Mouse (Mus musculus): Measurements from ENCODE around the gene Tspyl3. TPM values are rescaled to one million over a fixed set of nuclear protein-coding genes. Genes with fewer than 3 reads are reported as not detected.

Tspyl3 gene
- total RNA-seq, 2 experiments from 2014 or later = 35.2 to 36.7 TPM

GRCm38 (mm10) chr2:153237891-153238290 lies 12.7 kb upstream of the Tspyl3 start:
- intact Hi-C loops (cut with DNase I) = no loop called here
- no peak for DNase-seq (ENCODE audit: extremely low spot score in 1 of 2, low spot score in 2 of 2)

DNA sequence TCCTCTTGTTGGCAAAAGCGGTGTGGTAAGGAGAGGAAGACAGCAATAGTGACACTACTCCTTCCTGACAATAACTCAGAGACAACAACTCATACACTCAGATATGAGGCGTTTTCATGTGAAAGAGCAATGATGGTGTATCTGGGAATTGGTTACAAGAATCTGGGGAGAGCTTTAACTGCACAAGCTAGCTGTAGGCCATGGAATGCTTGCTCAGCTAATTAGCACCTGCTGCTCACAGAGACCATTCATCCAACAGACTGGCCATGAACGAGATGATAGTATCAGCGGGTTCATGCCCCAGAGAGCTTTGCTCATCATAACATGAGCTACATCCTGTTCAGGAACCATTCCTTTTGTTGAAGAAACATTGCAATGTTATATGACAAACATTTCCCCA lies 12.0 kb upstream of the Tspyl3 start:
- intact Hi-C loops (cut with DNase I) = no loop called here

GRCm38 (mm10) chr2:153228523-153228922 lies 3.3 kb upstream of the Tspyl3 start:
- no peak for DNase-seq (ENCODE audit: extremely low spot score in 1 of 2, low spot score in 2 of 2)
- intact Hi-C loops (cut with DNase I) = no loop called here

More for the DNA sequence above, 12.0 kb upstream of the Tspyl3 start:
- no peak for DNase-seq (ENCODE audit: extremely low spot score in 1 of 2, low spot score in 2 of 2)

DNA sequence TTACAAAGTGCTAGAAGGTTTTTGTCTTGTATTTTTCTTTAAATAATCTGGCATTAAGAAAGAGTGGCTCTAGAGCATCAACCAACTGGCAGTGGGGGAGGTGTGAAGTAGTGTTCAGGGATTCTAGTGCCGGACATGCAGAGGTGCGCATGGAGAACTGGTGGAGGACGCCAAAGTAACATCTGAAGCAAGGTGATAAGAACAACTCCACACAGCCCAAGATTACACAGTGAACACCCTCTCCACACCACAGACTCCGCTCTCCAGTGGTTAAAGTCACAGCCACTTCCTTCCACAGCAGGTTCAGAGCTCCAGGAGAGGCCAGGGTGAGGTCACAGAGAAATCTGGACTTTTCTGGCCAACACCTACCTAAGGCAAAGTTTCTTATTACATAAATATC lies 2.7 kb upstream of the Tspyl3 start:
- intact Hi-C loops (cut with DNase I) = no loop called here
- no peak for DNase-seq (ENCODE audit: extremely low spot score in 1 of 2, low spot score in 2 of 2)

- no peak for DNase-seq (ENCODE audit: extremely low spot score in 1 of 2, low spot score in 2 of 2)
- intact Hi-C loops (cut with DNase I) = no loop called here
These were observed 333 bp upstream of the Tspyl3 start for GRCm38 (mm10) chr2:153225595-153225953.

DNA sequence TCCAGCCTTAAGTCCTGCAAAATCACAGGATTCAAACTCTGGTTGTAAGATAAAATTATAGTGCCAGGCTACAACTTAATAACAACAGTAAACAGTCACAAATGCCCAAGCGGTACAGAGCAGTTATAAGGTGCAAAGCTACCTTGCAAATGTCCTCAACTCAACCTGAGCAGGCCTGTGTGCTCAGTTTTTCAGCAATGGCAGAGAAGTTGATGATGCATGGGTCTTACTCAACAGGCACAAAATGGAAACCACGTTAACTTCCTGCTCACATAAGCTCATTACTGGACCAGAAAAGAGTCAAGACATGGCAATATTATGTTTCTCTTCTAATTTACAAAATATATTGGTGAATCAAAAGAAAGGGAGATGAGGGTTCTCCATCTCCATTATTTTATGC lies 2.7 kb downstream of the Tspyl3 start:
- no peak for DNase-seq (ENCODE audit: extremely low spot score in 1 of 2, low spot score in 2 of 2)
- intact Hi-C loops (cut with DNase I) = no loop called here

DNA sequence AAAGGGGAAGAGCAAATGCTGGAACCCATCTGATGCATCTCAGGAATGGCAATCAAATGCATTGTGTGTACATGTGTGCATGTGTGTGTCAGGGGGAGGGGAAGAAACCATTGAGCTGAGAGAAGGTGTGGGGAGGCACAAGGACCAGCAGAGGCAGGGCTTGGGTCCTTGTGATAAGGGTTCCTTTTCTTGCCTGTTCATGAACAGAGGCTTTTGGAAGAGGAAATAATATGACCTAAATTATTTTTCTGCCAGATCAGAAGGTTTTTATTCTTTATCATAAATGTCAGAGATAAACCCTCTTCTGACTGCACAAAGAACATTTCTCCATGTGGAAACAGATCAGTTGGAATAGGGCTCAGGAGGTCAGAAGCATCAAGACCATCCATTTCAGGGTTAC lies 3.1 kb downstream of the Tspyl3 start:
- DNase-seq (ENCODE audit: extremely low spot score in 1 of 2, low spot score in 2 of 2) = no peak
- intact Hi-C loops (cut with DNase I) = no loop called here

- intact Hi-C loops (cut with DNase I) = no loop called here
- DNase-seq (ENCODE audit: extremely low spot score in 1 of 2, low spot score in 2 of 2) = no peak
These were observed 3.6 kb downstream of the Tspyl3 start for GRCm38 (mm10) chr2:153221620-153222019.

- DNase-seq (ENCODE audit: extremely low spot score in 1 of 2, low spot score in 2 of 2) = no peak
- intact Hi-C loops (cut with DNase I) = no loop called here
These were observed 6.7 kb downstream of the Tspyl3 start for GRCm38 (mm10) chr2:153218516-153218915.

GRCm38 (mm10) chr2:153217826-153218340 lies 7.4 kb downstream of the Tspyl3 start:
- intact Hi-C loops (cut with DNase I) = no loop called here
- no peak for DNase-seq (ENCODE audit: extremely low spot score in 1 of 2, low spot score in 2 of 2)

- no peak for DNase-seq (ENCODE audit: extremely low spot score in 1 of 2, low spot score in 2 of 2)
- intact Hi-C loops (cut with DNase I) = no loop called here
These were observed 9.8 kb downstream of the Tspyl3 start for GRCm38 (mm10) chr2:153215421-153215820.

DNA sequence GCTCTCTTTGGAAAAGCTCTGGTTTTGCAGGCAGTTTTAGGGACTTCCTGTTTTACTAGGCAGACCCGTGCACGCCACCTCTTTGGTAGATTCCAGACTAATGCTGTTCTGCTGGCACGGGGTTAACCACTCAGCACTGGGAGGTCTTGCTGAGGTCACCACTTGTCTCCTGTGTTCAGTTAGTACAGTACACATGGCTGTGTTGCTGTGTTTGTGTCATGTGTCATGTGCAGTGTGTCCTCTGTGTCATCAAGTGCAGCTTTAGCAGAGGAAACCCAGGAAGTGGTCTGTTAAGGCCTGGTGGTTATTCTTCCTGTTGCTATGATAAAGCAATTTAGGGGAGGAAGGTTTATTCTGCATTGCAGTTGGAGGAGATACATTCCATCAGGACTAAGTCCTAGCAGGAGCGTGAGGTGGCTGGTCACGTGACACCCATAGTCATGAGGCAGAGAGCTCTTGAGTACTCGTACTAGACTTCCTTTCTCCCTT lies 10.4 kb downstream of the Tspyl3 start:
- intact Hi-C loops (cut with DNase I) = no loop called here
- no peak for DNase-seq (ENCODE audit: extremely low spot score in 1 of 2, low spot score in 2 of 2)

- DNase-seq (ENCODE audit: extremely low spot score in 1 of 2, low spot score in 2 of 2) = no peak
- intact Hi-C loops (cut with DNase I) = no loop called here
These were observed 11.9 kb downstream of the Tspyl3 start for GRCm38 (mm10) chr2:153213351-153213750.

GRCm38 (mm10) chr2:153211451-153211850 lies 13.8 kb downstream of the Tspyl3 start:
- intact Hi-C loops (cut with DNase I) = no loop called here
- no peak for DNase-seq (ENCODE audit: extremely low spot score in 1 of 2, low spot score in 2 of 2)

DNA sequence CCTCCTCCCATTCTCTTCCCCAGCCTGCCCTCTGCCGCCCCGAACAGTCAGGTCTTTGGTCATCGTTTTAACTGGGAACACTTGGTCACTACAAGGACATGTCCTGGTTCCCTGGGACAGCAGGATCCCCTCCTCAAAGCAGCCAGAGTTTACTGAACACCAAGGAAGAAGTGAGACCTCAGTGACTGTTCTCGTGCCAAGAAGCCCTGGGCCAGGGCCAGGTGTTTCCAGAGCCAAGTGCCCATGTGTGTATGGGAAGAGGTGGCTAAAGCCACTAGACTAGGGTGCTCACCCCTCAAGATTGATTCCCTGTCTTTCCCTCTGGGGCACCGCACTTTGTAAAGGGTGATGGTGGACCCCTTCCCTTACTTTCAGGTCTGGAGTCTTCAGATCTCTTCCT lies 16.0 kb downstream of the Tspyl3 start:
- DNase-seq (ENCODE audit: extremely low spot score in 1 of 2, low spot score in 2 of 2) = no peak
- intact Hi-C loops (cut with DNase I) = no loop called here

- intact Hi-C loops (cut with DNase I) = no loop called here
- DNase-seq (ENCODE audit: extremely low spot score in 1 of 2, low spot score in 2 of 2) = no peak
These were observed 17.1 kb downstream of the Tspyl3 start for GRCm38 (mm10) chr2:153208149-153208548.

DNA sequence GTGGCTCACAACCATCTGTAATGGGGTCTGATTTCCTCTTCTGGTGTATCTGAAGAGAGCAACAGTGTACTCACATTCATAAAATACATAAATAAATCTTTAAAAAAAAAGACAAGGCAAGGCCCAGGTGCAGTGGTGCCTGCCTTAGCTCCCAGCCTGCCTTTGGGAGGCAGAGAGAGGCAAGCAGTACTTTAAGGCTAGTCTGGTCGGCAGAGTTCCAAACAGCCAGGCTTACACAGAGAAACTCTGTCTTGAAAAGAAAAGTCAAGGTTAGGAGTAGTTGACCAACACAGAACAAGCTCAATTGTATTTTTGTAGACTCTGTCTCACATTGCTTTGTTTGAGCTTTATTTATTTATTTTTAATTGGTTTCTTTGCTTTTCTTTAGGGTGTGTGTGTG lies 22.5 kb downstream of the Tspyl3 start:
- intact Hi-C loops (cut with DNase I) = no loop called here
- no peak for DNase-seq (ENCODE audit: extremely low spot score in 1 of 2, low spot score in 2 of 2)

- intact Hi-C loops (cut with DNase I) = no loop called here
- no peak for DNase-seq (ENCODE audit: extremely low spot score in 1 of 2, low spot score in 2 of 2)
These were observed 26.1 kb downstream of the Tspyl3 start for GRCm38 (mm10) chr2:153199114-153199513.

DNA sequence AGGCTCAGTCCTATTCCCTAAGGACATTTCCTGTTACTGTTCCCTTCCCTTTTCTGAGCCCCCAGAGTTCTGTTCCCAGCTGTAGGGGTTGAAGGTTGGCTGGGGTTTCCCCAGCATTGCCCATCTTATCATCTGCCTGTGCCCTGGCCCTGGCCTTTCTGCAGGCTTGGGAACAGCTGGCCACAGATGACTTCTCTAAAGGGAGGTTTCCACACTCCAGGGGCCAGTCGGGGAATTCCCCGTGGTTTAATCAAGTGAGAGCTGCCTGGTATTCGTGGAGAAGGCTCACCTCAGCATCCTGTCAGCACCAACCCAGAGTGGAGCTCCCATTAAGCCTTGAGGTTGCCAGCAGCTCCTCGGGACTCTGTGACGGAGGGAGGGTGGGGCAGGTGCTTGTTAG lies 26.8 kb downstream of the Tspyl3 start:
- DNase-seq (ENCODE audit: extremely low spot score in 1 of 2, low spot score in 2 of 2) = no peak
- intact Hi-C loops (cut with DNase I) = no loop called here

DNA sequence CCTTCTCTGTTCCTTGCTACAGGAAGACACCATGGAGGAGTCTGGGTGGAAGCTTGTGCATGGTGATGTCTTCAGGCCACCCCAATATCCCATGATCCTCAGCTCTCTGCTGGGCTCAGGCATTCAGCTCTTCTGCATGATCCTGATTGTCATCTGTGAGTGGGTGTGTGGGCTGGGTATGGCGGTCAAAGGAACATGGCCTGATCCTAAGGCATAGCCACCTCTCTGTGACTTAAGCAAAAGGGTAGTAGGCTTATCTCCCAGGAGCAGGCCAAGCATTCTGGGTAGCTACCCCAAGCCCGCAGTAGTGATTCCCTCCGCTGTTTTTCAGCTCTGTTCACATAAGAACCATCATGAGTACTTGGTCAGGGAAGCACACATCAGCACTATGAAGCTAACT lies 31.0 kb downstream of the Tspyl3 start:
- DNase-seq (ENCODE audit: extremely low spot score in 1 of 2, low spot score in 2 of 2) = no peak
- intact Hi-C loops (cut with DNase I) = no loop called here

GRCm38 (mm10) chr2:153191242-153191641 lies 34.0 kb downstream of the Tspyl3 start:
- no peak for DNase-seq (ENCODE audit: extremely low spot score in 1 of 2, low spot score in 2 of 2)
- intact Hi-C loops (cut with DNase I) = no loop called here
